Mouse (Mus musculus) olfactory bulb, adult 2 months (tissue): ENCODE results near the gene Nfkbia. TPM values are rescaled to one million over a fixed set of nuclear protein-coding genes. Genes with fewer than 3 reads are reported as not detected.

Experiments used
- H3K27ac ChIP-seq: fragments of 200-500 bp; 2 replicates; pipeline ENCODE4 v1.5.1; 2012; ENCODE audit warnings: low read depth, low read length; ENCODE audit not compliant: insufficient read depth
- H3K4me1 ChIP-seq: fragments of 200-500 bp; 2 replicates; pipeline ENCODE4 v1.6.1; 2012; ENCODE audit warnings: low read length; ENCODE audit not compliant: control insufficient read depth, insufficient read depth
- H3K4me3 ChIP-seq: fragments of 200-500 bp; 2 replicates; pipeline ENCODE4 v1.5.1; 2012; ENCODE audit warnings: mild to moderate bottlenecking, low read depth, low read length, moderate library complexity; ENCODE audit not compliant: insufficient read depth
- CTCF ChIP-seq: fragments of 200-500 bp; IDR thresholded peaks from 2 replicates; pipeline ENCODE4 v1.5.1; 2012; ENCODE audit warnings: low read depth, mild to moderate bottlenecking, low read length, moderate library complexity; ENCODE audit not compliant: insufficient read depth
- POLR2A ChIP-seq: fragments of 200-500 bp; IDR thresholded peaks from 2 replicates; pipeline ENCODE4 v1.6.1; 2012; ENCODE audit warnings: mild to moderate bottlenecking, low read depth, low read length, moderate library complexity; ENCODE audit not compliant: insufficient read depth
- WGBS: fragments of 180-500 bp; shearing (Covaris S2); methylation state at CpG from one replicate; pipeline ENCODE4 v1.1.7; 2018; 5-methylcytosine and 5-hydroxymethylcytosine counted together
- polyA plus RNA-seq: library from polyadenylated mRNA; stranded (reverse); fragments of >200 nt; gene quantifications from 2 replicates; pipeline ENCODE4 v1.2.4, GENCODE M21; 2012; ENCODE audit warnings: low replicate concordance; ENCODE audit not compliant: missing spikeins, insufficient read depth, insufficient read length

Gene Nfkbia
- polyA plus RNA-seq, 1 experiment, result not detected

DNA sequence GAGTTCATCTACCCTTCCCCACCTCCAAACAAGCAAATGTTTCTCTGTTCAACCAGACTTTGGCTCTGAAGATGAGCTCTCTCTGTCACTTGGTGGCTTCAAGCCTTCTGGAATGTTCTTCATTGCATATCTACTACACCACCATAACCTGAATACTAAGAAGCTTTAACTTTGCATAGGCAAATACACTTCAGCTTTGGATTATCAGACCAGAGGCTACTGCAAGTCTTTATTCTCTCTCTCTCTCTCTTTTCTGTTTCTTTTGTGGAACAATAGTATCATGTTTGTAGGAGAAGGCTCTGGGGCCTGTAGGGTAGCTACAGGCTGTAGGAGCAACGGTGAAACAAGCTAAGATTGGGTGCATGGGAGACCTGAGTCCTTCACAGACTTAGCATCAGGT lies 50.2 kb downstream of the Nfkbia start:
- Histone ChIP-seq H3K4me3 (no peak overlapping the region), H3K4me1 (peaks cover 32% of the 10 kb centered on the region), H3K27ac (no peak overlapping the region)
- TF ChIP-seq POLR2A (no peak), CTCF (no peak)
- 97% methylated on average over 1 of the region's 1 CpGs for WGBS

DNA sequence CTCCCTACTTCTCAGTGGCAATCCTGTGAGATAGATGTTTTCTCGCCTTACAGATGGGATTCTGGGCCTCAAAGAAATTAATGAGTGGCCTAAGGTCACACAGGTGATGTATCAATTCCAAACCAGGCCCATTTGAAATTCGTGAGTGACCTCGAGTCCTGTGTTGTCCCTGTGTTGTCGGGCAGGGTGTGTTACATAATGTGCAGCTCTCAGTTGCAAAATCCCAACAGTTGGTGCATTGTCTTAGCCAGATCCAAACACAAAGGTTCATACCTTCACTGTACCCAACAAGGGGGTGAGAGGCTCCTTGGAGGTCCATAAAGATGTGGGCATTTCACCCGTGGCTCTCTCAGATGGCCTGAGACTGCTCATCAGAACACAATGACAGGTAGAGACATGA lies 52.0 kb downstream of the Nfkbia start:
- H3K4me3 ChIP-seq, result no peak overlapping the region
- H3K27ac ChIP-seq, result no peak overlapping the region
- TF ChIP-seq CTCF (no peak), POLR2A (no peak)
- H3K4me1 ChIP-seq, result peaks cover 18% of the 10 kb centered on the region
- WGBS, result 93% methylated on average over 5 of the region's 5 CpGs

Other genes starting within 250 kb of the Nfkbia start
- not detected in 2 replicates for gene 1110008L16Rik, start 193.1 kb downstream of the Nfkbia start, polyA plus RNA-seq
- gene Ppp2r3c, start 189.6 kb downstream of the Nfkbia start, polyA plus RNA-seq, result not detected in 2 replicates
- not detected in 2 replicates for gene Psma6, start 108.4 kb downstream of the Nfkbia start, polyA plus RNA-seq
- not detected in 2 replicates for gene Aldoart2, start 72.6 kb upstream of the Nfkbia start, polyA plus RNA-seq
- gene Insm2, start 106.8 kb upstream of the Nfkbia start, polyA plus RNA-seq, result not detected in 2 replicates